Mouse (Mus musculus) heart, postnatal 36 days (tissue): ENCODE results near the gene Racgap1. TPM values are rescaled to one million over a fixed set of nuclear protein-coding genes. Genes with fewer than 3 reads are reported as not detected.
A peak's percentile ranks its signal among the peaks of the same experiment; 100 is the strongest.

Experiments
- DNase-seq, 2 experiments: peaks; one replicate each; pipeline ENCODE4 v3.0.0; 2021 to 2022
- intact Hi-C: fragments of 180-260 bp; cut with DNase I; formaldehyde crosslinking; loops from one replicate; pipeline ENCODE4 v1.15.1; 2025
- total RNA-seq, 2 experiments: library from RNA; stranded (reverse); gene quantifications; 2 replicates each; pipeline ENCODE4 v1.2.3; 2021

Gene Racgap1
- total RNA-seq, 2 experiments from 2014 or later = 2.1 to 2.2 TPM

GRCm38 (mm10) chr15:99667544-99667943 lies 16.1 kb upstream of the Racgap1 start:
- intact Hi-C loops = no loop called here
- no peak for DNase-seq

DNA sequence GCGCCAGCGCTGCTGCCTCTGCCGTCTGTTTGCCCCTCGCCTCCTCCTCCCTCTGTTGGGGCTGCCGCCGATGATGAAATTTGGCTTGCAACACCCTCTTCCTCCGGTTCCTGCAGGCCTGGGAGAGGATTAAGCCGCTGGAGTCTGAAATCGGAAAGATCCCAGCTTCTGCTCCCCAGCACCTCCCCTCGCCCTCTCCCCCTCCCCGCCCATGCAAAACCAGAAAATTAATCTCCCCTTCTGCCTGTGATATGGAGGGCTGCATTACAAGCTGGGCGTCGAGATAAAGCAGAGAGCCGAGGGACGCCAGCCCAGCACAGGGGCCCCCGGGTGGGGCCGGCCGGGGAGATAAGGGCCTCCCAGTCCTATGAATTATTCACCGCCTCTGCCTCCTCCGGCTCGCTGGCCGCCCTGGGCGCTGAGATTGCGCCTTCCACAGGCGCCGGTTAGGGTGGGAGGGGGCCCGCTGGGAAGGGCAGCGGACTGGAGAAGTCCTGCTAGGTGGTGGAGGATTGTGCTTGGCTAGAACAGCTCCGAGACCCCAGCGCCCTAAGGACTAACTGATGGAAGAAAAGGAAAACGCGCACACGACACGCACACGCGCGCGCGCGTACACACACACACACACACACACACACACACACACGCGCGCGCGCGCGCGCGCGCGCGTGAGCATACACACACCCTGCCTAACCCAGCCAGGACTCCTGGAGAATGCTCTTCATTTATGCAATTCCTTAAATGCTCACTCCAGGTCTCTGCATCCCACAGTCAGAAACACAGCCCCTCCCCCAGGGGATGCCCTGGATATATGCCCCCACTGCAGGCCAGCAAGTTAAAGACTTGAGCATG lies 13.4 kb upstream of the Racgap1 start:
- DNase-seq = peak; percentile 44 to 55
- intact Hi-C loops = no loop called here

GRCm38 (mm10) chr15:99663964-99664599 lies 12.6 kb upstream of the Racgap1 start:
- DNase-seq = no peak
- intact Hi-C loops = no loop called here

GRCm38 (mm10) chr15:99662371-99662770 lies 10.9 kb upstream of the Racgap1 start:
- intact Hi-C loops = no loop called here
- DNase-seq = no peak

DNA sequence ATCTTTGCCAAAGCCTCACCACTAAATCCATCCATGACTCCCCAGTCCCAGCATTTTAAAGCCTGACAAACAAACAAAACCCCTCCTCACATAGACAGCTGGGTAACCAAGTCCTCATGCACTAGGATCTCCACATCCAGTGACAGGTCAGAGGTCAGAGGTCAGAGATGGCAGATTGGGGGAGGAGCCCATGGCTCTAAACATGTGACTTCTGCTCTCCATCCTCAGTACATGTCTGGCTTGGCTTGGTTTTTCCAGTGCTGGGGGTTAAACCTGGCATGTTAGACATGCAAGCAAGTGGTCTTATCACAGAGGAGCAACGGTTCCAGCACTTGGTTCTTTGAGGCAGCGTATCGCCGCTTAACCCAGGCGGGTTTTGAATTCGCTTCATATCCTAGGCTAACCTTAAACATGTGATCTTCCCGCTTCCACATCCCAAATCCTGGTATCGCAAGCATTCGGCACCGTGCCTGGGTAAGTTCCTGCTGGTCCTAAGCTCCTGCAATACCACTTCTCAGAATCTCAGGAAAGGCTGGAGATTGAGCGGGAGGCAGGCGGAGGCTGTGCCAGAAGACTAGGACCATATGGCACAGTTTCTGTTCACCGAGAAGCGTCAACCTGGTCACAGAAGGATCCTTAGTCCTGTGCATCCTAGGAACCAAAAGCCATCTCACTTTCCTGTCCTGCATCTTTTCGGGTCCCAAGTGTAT lies 9.8 kb upstream of the Racgap1 start:
- intact Hi-C loops = no loop called here
- DNase-seq = no peak

DNA sequence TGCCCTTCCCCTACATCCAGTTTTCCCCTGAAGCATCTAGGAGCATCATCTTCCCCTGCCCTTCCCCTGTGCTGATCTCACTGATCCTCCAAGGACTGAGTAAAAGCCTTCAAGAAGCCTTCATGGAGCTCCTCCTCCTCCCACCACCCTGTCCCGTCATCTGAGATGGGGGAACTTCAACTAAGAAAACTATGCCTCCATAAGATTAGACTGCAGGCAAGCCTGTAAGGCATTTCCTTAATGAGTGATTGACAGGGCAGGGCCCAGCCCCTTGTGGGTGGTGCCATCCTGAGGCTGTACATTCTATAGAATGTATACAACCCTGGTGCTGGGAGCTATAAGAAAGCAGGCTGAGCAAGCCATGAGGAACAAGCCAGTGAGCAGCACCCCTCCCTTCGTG lies 7.0 kb upstream of the Racgap1 start:
- intact Hi-C loops = no loop called here
- no peak for DNase-seq

DNA sequence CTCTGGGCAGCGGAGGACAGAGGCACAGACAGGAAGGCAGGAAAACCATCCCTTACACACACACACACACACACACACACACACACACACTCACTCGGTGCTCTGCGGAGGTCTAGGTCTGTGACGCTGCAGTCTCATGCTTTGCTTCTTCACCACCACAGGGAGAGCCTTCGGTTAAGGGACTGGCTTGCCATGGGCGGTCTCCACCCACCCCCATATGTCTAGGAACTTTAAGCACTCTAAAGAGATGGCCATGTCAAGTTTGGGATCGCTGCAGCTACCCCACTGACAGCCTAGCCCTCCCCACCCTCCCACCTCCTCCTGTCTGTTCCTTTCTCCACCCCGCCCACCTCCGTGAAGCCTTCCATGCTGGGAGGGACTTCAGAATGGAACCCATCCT lies 4.5 kb upstream of the Racgap1 start:
- DNase-seq = no peak
- intact Hi-C loops = no loop called here

- intact Hi-C loops = no loop called here
These were observed 2.4 kb upstream of the Racgap1 start for GRCm38 (mm10) chr15:99653876-99654275.

DNA sequence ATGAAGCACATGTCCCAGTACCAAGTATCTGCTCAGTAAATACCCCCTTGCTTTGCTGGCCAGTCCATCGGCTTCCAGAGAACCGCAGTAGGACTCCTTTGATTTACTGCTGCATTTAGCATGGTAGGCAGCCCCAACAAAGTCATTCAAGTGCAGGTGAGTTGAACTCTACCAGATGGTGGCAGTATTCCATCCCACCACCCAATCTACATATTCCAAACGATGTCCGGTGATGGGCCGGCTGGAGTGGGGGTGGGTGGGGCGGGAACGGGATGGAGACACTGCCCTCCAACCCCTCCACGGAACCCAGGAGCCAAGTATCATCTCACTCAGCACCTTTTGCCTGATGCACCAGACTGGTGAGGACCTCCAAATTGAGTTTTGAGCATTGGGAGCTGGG lies 1.8 kb upstream of the Racgap1 start:
- DNase-seq = no peak
- intact Hi-C loops = no loop called here

More at GRCm38 (mm10) chr15:99653876-99654275, 2.4 kb upstream of the Racgap1 start:
- DNase-seq = no peak

DNA sequence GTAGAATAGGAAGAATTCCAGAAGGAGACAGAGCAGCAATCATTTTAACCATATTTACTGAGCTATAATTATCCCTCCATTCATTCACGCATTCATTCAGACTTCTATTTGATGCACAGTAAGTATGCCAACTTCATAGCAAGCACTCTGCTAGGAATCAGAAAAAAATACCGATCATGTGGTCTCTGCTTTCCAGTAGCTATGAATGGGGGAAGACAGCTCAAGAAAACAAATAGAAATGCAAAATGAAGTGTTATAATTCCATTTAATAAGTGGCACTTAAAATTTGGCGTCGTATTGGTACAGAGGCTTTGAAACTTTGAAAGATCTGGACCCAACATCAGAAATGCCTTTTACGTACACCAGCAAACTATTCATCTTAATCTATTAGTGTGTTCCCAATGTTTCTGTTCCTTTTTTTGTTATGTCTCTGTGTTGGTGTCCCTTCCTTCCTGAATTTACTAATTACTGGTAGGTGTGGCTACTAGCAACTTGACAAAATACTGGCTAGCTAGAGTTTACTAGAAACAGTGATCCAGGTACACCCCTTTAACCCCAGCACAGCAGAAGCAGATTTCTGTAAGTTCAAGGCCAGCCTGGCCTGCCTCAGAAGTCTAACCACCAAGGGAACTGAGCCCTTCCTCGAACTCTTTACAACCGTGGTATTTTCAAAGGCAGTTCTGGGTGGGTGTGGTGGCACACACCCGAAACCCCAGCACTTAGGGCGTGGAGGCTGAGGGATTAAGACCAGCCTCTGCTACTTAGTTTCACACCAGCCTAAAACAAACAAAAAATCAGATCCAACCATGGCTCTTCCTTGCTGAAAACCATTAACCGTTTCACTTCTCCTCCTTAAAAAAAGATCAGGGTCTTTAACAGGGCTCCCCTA lies 772 bp upstream of the Racgap1 start:
- no peak for DNase-seq

DNA sequence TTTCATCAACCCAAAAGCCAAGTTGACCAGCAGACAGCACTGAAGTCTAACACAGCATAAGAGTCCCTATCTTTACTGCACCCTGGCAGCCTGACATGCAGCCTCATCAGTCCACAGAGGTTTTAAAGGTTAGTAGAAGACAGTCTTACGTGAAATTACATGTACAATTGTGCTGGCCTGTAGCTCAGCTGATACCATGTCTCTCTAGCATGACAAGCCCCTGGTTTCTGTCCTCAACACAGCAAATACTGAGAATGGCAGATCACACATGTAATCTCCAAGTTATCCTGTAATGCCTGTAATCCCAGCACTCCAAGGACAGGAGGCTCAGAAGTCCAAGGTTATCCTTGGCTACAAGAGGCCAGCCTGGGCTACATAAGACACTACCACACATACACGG lies 1.2 kb downstream of the Racgap1 start:
- intact Hi-C loops = no loop called here
- DNase-seq = no peak

More for the DNA sequence above, 772 bp upstream of the Racgap1 start:
- intact Hi-C loops = no loop called here

DNA sequence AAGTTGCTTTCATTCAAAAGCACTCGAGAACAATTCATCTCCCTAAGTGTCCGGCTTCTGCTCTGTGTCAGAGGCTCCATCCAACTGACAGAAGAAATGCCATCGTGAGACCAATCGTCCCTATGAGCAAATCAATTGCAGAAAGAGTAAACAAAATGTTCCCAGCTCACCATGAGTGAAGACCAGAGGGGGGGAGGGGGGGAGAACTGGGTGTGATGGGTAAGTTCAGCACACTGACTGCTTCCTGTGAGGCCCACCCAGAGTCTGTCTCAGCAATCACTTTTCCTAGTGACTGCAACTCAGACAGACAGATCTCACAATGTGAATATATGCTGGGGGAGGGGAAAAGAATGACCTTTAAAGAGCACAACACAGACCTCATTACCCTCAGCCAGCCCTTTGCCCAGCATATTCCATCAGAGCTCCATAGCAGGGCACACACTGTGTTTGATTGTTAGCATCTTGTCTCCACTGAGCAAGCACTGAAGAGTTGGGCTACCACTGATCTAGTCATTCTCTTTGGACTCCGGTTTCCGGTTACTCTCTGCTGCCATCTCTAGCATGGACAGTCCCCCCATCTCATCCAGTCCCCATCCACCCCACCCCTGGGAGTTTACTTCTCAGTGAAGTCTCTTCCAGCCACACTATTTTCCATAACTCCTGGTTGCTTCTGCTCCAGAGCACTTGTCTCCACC lies 2.2 kb downstream of the Racgap1 start:
- intact Hi-C loops = no loop called here
- no peak for DNase-seq

GRCm38 (mm10) chr15:99648326-99648725 lies 3.1 kb downstream of the Racgap1 start:
- intact Hi-C loops = no loop called here
- no peak for DNase-seq

- intact Hi-C loops = no loop called here
- no peak for DNase-seq
These were observed 6.7 kb downstream of the Racgap1 start for GRCm38 (mm10) chr15:99644776-99645175.

DNA sequence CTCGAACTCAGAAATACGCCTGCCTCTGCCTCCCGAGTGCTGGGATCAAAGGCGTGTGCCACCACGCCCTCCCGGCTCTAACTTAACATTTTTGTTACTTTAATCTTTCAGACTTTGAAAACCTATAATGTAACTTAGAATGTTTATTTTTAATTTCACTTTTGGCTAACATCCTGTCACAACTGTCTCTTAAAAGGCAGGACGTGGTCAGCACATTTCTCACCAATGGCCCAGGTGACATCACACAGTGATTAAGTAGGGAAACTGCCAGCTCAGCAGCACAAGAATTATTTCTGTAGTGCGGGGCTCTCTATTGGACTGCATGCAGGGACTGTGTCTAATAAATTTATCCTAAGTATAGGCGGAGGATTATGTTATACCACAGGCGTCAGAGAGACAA lies 7.6 kb downstream of the Racgap1 start:
- intact Hi-C loops = no loop called here

GRCm38 (mm10) chr15:99642622-99643021 lies 8.8 kb downstream of the Racgap1 start:
- DNase-seq = no peak
- intact Hi-C loops = no loop called here

More for the DNA sequence above, 7.6 kb downstream of the Racgap1 start:
- DNase-seq = no peak

GRCm38 (mm10) chr15:99638124-99638485 lies 13.4 kb downstream of the Racgap1 start:
- no peak for DNase-seq
- intact Hi-C loops = no loop called here

DNA sequence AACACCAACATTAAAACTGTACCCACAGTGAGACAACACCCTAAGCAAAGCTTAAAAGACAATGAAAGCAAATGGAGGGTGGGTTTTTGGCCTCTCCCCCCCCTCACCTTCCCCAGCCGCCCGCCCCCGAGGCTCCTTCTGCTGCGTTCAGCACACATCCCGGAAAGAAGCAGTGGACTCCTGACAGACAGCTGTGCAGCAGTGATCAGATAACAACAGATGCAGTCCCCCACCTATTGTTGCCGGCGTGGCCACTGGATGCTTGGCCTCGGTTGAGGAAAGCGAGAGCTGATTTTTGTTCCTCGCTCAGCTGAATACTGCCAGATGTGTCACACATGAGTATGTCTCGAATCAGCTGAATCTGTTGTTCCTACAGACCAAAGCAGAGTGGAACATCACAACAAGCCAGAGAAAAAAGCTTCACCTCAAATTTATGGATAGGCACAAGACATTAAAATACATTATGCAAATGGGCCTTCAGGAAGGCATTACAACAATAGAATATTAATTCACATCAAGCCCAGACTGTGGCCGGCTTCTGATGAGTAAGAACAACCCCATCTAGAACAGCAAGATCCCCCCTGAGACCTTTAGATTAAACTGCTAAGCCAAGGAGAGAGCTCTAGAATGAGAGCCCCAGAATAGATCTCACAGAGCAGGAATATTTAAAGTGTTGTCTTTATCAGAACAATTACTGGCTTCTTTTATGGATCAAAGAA lies 13.9 kb downstream of the Racgap1 start:
- no peak for DNase-seq
- intact Hi-C loops = no loop called here

DNA sequence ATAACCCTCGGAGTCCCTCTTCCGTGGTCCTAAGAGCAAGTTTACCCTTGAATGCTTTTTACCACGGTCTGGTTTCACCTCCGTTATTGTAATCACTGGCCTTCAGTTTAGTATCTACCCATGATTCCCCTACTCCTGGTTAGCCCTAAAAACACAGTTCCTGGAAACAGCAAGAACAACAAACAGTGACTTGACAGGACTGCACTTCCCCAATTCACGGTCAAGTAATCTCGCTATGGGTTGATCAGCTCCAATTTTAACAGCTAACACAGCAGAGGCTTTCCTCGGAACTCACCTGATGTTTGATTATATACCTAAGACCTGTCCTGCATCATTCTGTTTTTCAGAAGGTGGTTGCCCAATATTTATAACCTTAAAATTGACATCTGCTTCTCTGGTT lies 16.8 kb downstream of the Racgap1 start:
- no peak for DNase-seq
- intact Hi-C loops = no loop called here
